Mouse (Mus musculus): ENCODE data around the gene Glrx. TPM values are rescaled to one million over a fixed set of nuclear protein-coding genes. Genes with fewer than 3 reads are reported as not detected.
A peak's percentile ranks its signal among the peaks of the same experiment; 100 is the strongest.

The Glrx gene
- polyA plus RNA-seq, 1 experiment from 2014 or later: 88.3 TPM

- WGBS: 36% methylated on average over 6 of the region's 6 CpGs
- no peaks in the 10 kb centered on the region for H3K27me3 ChIP-seq (replicated peaks)
- peak overlapping the region; percentile 60 for H3K4me3 ChIP-seq (replicated peaks)
These were observed 1.2 kb downstream of the Glrx start for GRCm38 (mm10) chr13:75840752-75841285.

DNA sequence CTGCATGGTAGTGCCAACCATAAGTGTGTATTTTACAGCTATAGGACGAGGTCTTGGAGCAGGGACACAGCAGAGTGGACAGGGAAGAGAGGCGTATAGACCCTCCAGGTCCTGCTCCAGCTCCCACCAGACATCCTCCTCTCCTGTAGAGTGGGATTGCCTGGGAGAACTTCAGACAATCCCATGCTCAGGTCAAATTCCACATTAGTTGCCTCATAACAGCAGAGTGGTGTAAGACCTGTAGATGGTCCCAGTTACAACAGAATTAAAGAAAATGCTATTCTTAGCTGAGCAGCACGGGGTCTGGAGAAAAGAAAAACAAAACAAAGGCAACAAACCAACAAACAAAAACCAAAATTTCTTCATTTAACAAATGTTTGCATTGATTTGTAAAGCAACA lies 2.3 kb downstream of the Glrx start:
- WGBS: 71% methylated on average over 3 of the region's 3 CpGs
- Histone ChIP-seq H3K4me1 (peaks cover 9% of the 10 kb centered on the region; the same call in 1 of the 2 replicates), H3K27me3 (replicated peaks) (no peaks in the 10 kb centered on the region), H3K9me3 (no peaks in the 10 kb centered on the region), H3K36me3 (no peaks in the 10 kb centered on the region), H3K27ac (no peak overlapping the region), H3K9ac (no peak overlapping the region), H3K4me2 (peak overlapping the region; percentile 68), H3K4me3 (replicated peaks) (peak overlapping the region; percentile 60)
- ATAC-seq (ENCODE audit: insufficient read depth, low FRiP score, low read depth): no peak

More at GRCm38 (mm10) chr13:75840752-75841285, 1.2 kb downstream of the Glrx start:
- peak overlapping the region; percentile 34; the same call in 1 of the 2 replicates for H3K9ac ChIP-seq
- H3K4me2 ChIP-seq: peak overlapping the region; percentile 68
- no peak for ATAC-seq (ENCODE audit: insufficient read depth, low FRiP score, low read depth)
- no peaks in the 10 kb centered on the region for H3K9me3 ChIP-seq
- H3K27ac ChIP-seq: peak overlapping the region; percentile 87
- H3K36me3 ChIP-seq: no peaks in the 10 kb centered on the region
- peaks cover 9% of the 10 kb centered on the region; the same call in 1 of the 2 replicates for H3K4me1 ChIP-seq

DNA sequence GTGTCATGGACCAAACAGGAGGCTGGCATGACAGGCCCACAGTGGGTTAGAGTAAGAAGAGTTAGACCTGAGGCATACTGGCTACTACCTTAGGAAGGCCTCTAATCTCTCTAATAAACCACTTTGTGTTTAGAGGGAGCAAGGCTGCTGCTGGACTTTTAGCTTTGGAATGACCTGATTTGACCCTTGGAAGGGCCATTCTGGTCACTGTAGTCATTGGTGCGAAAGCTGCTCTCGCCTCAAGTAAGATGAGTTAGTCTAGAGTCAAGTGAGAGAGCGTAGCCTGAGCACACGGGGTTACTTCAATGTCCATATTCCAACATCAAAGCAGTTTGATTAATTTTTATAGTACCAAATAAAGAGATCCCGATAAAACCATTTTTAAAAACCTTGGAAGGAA lies 3.7 kb downstream of the Glrx start:
- Histone ChIP-seq H3K27me3 (replicated peaks) (no peaks in the 10 kb centered on the region), H3K27ac (no peak overlapping the region), H3K4me2 (no peak overlapping the region), H3K9me3 (no peaks in the 10 kb centered on the region), H3K36me3 (no peaks in the 10 kb centered on the region), H3K9ac (no peak overlapping the region), H3K4me3 (replicated peaks) (no peak overlapping the region), H3K4me1 (peaks cover 9% of the 10 kb centered on the region; the same call in 1 of the 2 replicates)
- 84% methylated on average over 5 of the region's 5 CpGs for WGBS
- ATAC-seq (ENCODE audit: insufficient read depth, low FRiP score, low read depth): no peak

DNA sequence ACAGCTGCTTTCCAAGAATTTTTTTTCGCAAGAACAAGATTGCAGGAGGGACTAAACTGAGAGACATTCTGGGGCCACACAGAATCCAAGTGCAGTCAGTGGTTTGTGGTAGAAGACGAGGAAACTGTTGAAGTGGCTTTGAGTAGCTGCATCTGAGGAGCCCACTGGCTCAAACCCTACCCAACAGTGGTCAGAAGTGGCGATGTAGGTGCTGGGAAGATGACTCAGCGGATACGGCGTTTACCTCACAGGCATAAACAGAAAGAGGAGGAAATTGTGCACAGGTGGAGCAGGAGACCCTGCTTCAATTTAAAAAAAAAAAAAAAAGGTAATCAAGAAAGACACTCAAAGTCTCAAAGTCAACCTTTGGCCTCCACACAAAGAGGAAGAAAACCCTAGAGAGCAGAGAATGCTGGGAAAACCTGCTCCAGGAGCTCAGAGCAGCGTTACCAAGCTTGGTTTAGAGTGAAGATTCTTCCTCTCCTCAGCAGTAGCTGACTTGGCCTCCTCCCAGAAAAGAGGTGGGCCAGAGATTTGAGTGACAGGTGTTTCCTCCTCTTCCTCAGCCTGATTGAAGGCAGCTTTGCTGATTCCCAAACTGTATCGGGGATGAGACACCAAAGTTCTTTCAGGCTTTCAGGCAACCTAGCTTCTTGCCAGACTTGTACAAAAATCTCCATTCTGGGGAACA lies 4.5 kb downstream of the Glrx start:
- H3K4me2 ChIP-seq: no peak overlapping the region
- no peak overlapping the region for H3K4me3 ChIP-seq (replicated peaks)
- no peak for ATAC-seq (ENCODE audit: insufficient read depth, low FRiP score, low read depth)
- H3K27me3 ChIP-seq (replicated peaks): no peaks in the 10 kb centered on the region
- H3K9ac ChIP-seq: no peak overlapping the region
- no peaks in the 10 kb centered on the region for H3K9me3 ChIP-seq
- peaks cover 9% of the 10 kb centered on the region; the same call in 1 of the 2 replicates for H3K4me1 ChIP-seq
- no peak overlapping the region for H3K27ac ChIP-seq
- H3K36me3 ChIP-seq: no peaks in the 10 kb centered on the region
- WGBS: 77% methylated on average over 8 of the region's 8 CpGs

DNA sequence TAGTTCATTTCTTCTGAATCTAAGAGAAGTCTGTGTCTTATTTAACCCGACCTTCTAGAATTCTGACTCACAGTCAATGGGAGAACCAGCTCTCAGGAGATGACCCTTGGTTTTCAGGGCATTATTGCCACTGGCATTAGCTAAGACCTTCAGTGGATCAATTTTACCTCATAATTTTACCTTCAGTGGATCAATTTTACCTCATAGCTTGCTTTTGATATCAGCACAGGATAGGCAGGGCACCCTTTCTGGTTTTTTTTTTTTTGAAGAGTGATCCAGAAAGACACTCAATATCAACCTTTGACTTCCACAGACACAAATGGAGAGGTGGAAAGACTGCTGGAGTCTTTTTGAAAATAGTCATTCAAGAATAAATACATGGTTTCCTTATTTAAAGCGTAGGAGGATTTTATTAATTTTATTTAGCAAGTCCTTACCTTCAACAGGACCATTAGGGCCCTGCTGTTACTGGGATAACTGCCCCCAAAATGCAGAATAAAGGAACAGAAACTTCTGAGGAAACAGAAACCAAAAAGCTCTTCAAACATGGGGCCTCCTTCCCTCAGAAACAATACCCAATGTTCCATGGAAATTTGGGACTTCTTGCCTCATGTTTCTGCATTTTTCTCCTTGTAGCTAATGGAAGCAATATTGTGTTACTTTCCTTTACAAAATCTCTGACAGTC lies 5.3 kb downstream of the Glrx start:
- no peak overlapping the region for H3K27ac ChIP-seq
- no peak for ATAC-seq (ENCODE audit: insufficient read depth, low FRiP score, low read depth)

DNA sequence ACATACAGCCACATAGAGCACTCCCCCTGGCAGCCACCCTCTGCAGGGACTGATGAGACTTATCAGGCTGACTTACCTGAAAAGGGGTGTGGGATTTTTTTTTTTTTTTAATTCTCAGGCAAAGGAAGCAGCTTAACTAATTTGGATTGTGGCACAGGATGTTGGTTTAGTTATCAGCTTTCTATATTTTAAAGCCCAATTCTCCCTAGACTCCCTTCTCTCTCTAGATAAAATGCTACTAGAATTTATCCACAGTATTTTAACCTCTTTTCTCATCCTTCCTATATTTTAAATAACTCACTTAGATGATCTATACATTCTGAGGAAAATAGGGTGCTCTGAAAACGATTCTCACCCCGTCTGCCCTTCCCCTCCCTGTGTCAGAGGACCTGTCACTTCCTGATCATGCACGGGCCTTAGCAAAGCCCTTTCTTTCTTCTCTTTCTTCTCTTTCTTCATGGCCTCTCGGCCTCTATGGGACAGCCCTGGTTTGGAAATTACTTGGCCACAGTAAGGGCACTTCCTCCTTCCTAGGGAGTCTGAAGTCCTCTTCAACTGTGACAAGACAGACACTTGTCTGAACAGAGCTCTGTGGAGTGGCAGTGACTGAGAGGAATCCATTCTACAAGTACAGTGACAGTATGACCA lies 6.0 kb downstream of the Glrx start:
- no peaks in the 10 kb centered on the region for H3K27me3 ChIP-seq (replicated peaks)
- 63% methylated on average over 4 of the region's 4 CpGs for WGBS
- H3K4me2 ChIP-seq: no peak overlapping the region
- no peaks in the 10 kb centered on the region for H3K36me3 ChIP-seq
- no peak overlapping the region for H3K4me3 ChIP-seq (replicated peaks)
- peaks cover 5% of the 10 kb centered on the region; the same call in 1 of the 2 replicates for H3K4me1 ChIP-seq
- no peak for ATAC-seq (ENCODE audit: insufficient read depth, low FRiP score, low read depth)
- H3K9ac ChIP-seq: no peak overlapping the region
- no peaks in the 10 kb centered on the region for H3K9me3 ChIP-seq
- H3K27ac ChIP-seq: no peak overlapping the region

More for the DNA sequence above, 5.3 kb downstream of the Glrx start:
- WGBS: 85% methylated on average over 2 of the region's 2 CpGs
- no peak overlapping the region for H3K9ac ChIP-seq
- H3K4me3 ChIP-seq (replicated peaks): no peak overlapping the region
- H3K36me3 ChIP-seq: no peaks in the 10 kb centered on the region
- H3K27me3 ChIP-seq (replicated peaks): no peaks in the 10 kb centered on the region
- no peaks in the 10 kb centered on the region for H3K9me3 ChIP-seq
- peaks cover 9% of the 10 kb centered on the region; the same call in 1 of the 2 replicates for H3K4me1 ChIP-seq
- no peak overlapping the region for H3K4me2 ChIP-seq

DNA sequence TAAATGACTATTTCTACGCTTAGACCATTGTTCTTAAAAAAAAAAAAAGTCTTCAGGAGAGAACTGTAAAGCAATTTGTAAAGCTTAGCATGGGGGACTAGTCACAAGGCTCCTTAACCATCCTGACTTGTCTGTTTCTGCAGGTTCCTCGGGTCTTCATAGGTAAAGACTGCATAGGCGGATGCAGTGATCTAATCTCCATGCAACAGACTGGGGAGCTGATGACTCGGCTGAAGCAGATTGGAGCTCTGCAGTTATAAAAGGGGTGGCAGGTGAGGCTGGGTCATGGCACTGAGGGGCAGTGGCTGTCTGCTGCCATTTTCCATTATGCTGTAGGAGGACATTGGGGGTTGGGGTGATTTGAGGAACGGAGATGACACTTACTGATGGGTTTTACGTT lies 7.4 kb downstream of the Glrx start:
- no peaks in the 10 kb centered on the region for H3K4me1 ChIP-seq
- no peak overlapping the region for H3K4me3 ChIP-seq (replicated peaks)
- H3K9me3 ChIP-seq: no peaks in the 10 kb centered on the region
- WGBS: 86% methylated on average over 6 of the region's 6 CpGs
- no peak overlapping the region for H3K27ac ChIP-seq
- H3K4me2 ChIP-seq: no peak overlapping the region
- H3K9ac ChIP-seq: no peak overlapping the region
- no peaks in the 10 kb centered on the region for H3K27me3 ChIP-seq (replicated peaks)
- H3K36me3 ChIP-seq: no peaks in the 10 kb centered on the region
- no peak for ATAC-seq (ENCODE audit: insufficient read depth, low FRiP score, low read depth)

GRCm38 (mm10) chr13:75852027-75852426 lies 12.4 kb downstream of the Glrx start:
- H3K9me3 ChIP-seq: no peaks in the 10 kb centered on the region
- no peaks in the 10 kb centered on the region for H3K36me3 ChIP-seq
- no peak overlapping the region for H3K27ac ChIP-seq
- 85% methylated on average over 4 of the region's 4 CpGs for WGBS
- H3K4me3 ChIP-seq (replicated peaks): no peak overlapping the region
- no peak for ATAC-seq (ENCODE audit: insufficient read depth, low FRiP score, low read depth)
- H3K9ac ChIP-seq: no peak overlapping the region
- H3K27me3 ChIP-seq (replicated peaks): no peaks in the 10 kb centered on the region
- H3K4me1 ChIP-seq: no peaks in the 10 kb centered on the region
- no peak overlapping the region for H3K4me2 ChIP-seq

DNA sequence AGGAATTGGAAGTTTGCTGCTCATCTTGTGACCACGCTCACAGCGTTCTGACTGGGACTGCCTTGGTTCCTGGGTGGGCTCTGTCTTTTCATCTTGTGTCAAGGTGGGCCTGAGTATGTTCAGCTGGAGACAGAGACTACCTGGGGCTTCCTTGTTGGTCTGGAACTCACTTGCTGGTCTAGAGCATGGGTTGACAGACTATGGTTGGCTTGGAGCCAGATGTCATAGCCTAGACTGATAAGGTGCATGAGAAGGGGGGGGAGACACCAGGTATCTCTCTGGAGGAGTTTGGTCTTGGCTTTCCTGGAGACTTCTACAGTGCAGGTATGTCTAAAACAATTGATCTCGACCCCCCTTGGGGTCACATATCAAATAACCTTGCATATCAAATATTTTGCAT lies 13.4 kb downstream of the Glrx start:
- Histone ChIP-seq H3K36me3 (no peaks in the 10 kb centered on the region), H3K9ac (no peak overlapping the region), H3K9me3 (no peaks in the 10 kb centered on the region), H3K4me1 (no peaks in the 10 kb centered on the region), H3K27me3 (replicated peaks) (no peaks in the 10 kb centered on the region), H3K4me2 (no peak overlapping the region), H3K4me3 (replicated peaks) (no peak overlapping the region), H3K27ac (no peak overlapping the region)
- WGBS: 91% methylated on average over 3 of the region's 3 CpGs
- ATAC-seq (ENCODE audit: insufficient read depth, low FRiP score, low read depth): no peak

DNA sequence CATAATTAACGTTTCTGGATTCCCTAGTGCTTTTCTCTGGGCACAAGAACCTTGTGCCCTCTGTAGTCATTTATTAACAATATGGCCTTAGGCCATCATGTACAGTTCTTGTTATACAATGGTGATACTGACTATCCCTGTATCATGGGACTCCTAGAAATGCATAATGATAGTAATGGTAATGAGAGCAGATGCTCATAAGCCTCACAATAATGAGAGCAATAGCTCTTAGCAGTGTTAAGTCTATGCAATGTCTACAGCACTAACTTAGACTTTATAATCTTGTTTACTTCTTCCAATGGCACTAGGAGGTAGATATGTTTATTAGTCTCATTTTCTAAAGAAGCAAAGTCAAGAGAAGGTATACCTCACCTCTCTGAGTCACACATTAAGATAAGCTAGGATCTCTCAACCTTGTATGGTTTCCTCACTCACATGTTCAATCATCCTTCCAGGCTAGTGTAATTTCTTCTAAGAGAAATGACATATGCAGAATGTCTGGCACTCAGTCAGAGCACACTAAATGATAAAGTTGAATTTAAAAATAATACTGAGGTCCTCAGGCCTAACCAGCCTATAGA lies 19.7 kb downstream of the Glrx start:
- Histone ChIP-seq H3K4me2 (no peak overlapping the region), H3K27ac (no peak overlapping the region), H3K4me1 (no peaks in the 10 kb centered on the region), H3K27me3 (replicated peaks) (no peaks in the 10 kb centered on the region), H3K9me3 (no peaks in the 10 kb centered on the region), H3K36me3 (no peaks in the 10 kb centered on the region), H3K4me3 (replicated peaks) (no peak overlapping the region), H3K9ac (no peak overlapping the region)
- ATAC-seq (ENCODE audit: insufficient read depth, low FRiP score, low read depth): no peak
- WGBS: 74% methylated on average over 1 of the region's 1 CpGs

DNA sequence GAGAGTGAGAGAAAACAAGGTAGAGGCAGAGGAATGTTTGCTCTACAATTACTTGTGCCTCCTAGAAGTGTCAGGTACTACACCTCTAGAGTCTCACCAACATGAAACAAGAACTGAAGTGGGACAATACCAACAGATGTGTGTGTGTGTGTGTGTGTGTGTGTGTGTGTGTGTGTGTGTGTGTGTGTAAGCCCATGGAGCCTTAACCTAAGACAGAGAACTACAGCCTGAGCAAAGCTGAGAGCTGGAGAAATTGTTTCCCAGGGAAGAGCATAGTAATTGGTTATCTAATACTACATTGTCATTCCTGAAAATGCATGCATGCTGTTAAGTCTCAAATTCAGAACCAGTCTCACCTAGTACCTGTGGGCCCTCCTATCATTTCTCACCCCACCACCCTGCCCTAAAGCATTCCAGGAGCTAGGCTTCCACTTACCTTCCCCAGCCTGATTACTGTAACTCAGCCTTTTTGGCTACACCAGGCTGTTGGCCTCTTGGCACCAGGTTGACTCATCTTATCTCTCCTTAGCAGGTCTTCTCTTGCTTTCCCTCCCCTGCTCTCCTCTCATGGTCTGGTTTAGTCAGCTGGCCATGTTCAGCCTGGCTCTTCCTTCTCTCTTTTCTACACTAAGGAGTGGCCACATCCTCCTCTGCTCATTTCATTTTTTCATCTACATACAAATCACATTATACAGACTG lies 26.0 kb downstream of the Glrx start:
- Histone ChIP-seq H3K36me3 (no peaks in the 10 kb centered on the region), H3K4me2 (no peak overlapping the region), H3K27me3 (replicated peaks) (no peaks in the 10 kb centered on the region), H3K4me3 (replicated peaks) (no peak overlapping the region), H3K9me3 (no peaks in the 10 kb centered on the region), H3K9ac (no peak overlapping the region), H3K4me1 (no peaks in the 10 kb centered on the region), H3K27ac (no peak overlapping the region)
- peak; percentile 82 for ATAC-seq (ENCODE audit: insufficient read depth, low FRiP score, low read depth)
